8 mouse cellular contexts compared by ENCODE assay signal in genomic region chr10:85184964-85185608, GRCm38 (mm10). TPM values are rescaled to one million over a fixed set of nuclear protein-coding genes. Genes with fewer than 3 reads are reported as not detected.
A peak's percentile ranks its signal among the peaks of the same experiment; 100 is the strongest.
DNase-seq lines count a peak whose midpoint lies in the region; ATAC-seq lines count a peak whose summit lies in the region.

Gene Cry1 (minus strand): TSS chr10:85185064.

- H3K27ac ChIP-seq in hindbrain, embryonic 15.5 days (replicated peaks), result peak within 1 kb of the TSS; percentile 96

- no peaks in the 10 kb centered on the region for H3K27me3 ChIP-seq in hindbrain, embryonic 15.5 days

- peak within 1 kb of the TSS; percentile 93 for H3K4me3 ChIP-seq in hindbrain, embryonic 15.5 days

- peak; percentile 97 for ATAC-seq in hindbrain, embryonic 15.5 days (ENCODE audit: low FRiP score, low read depth)

- no peaks in the 10 kb centered on the region for H3K9me3 ChIP-seq in hindbrain, embryonic 15.5 days

- WGBS in hindbrain, embryonic 15.5 days, result under 1% methylated on average over 65 of the region's 75 CpGs

- H3K36me3 ChIP-seq in hindbrain, embryonic 15.5 days, result no peaks in the 10 kb centered on the region

- peaks cover 15% of the 10 kb centered on the region for H3K4me1 ChIP-seq in hindbrain, embryonic 15.5 days (replicated peaks)

- peak within 1 kb of the TSS; percentile 77 for H3K9ac ChIP-seq in hindbrain, embryonic 15.5 days

- peak; percentile 81 for DNase-seq in WW6 (ENCODE audit: low read depth, low spot score)
- peak; percentile 98 to 99 for DNase-seq in cerebellum, postnatal 36 days
- DNase-seq in frontal cortex, postnatal 36 days (ENCODE audit: low spot score in 2 of 2), result peak; percentile 98 to 99
- DNase-seq in layer of hippocampus, postnatal 36 days, result peak; percentile 98 to 99
- DNase-seq in lung, postnatal 25 days (ENCODE audit: low spot score), result peak; percentile 98
- DNase-seq in retina, adult 2 months (ENCODE audit: low read depth, low spot score), result peak; percentile 91
- DNase-seq in thymus, postnatal 25 days, result peak; percentile 97

- peak within 1 kb of the TSS; percentile 93 for H3K4me2 ChIP-seq in hindbrain, embryonic 15.5 days

RNA-seq across cellular contexts. Expression of gene Cry1, which starts in this region (rescaled TPM):
- 36.0 and 36.7 TPM in 2 replicates for polyA plus RNA-seq in hindbrain, embryonic 15.5 days (2015; fragmentation: Nextera tagmentation; extraction: Ambion mirVana)
- 10 to 100 TPM; 13.4 TPM for total RNA-seq in layer of hippocampus, postnatal 36 days (2021)

Comparison
In these comparisons a context has a peak if more than half of its experiments do, and no peak if none do; other contexts are left out.
1. Peak in every context shown above with its lines: DNase-seq, ATAC-seq, H3K4me3 ChIP-seq and H3K27ac ChIP-seq.